In genomic region chr12:100109986-100110696, GRCm38 (mm10) we compare ENCODE assay signal across 8 mouse cellular contexts. TPM values are rescaled to one million over a fixed set of nuclear protein-coding genes. Genes with fewer than 3 reads are reported as not detected.
DNase-seq lines count a peak whose midpoint lies in the region; ATAC-seq and TF ChIP-seq lines count a peak whose summit lies in the region.

Gene Psmc1 (plus strand): TSS chr12:100110154.

- ATAC-seq in erythroblast, adult 5-6 weeks (replicated peaks; ENCODE audit: low FRiP score, poor library complexity, severe bottlenecking): peak; percentile 94
- ATAC-seq in kidney, embryonic 15.5 days (replicated peaks; ENCODE audit: low FRiP score): peak; percentile 80

- H3K79me3 ChIP-seq in C2C12 (ENCODE audit: low read depth): peaks cover 24% of the 10 kb centered on the region

- no peaks in the 10 kb centered on the region for H3K27me3 ChIP-seq in C2C12 (ENCODE audit: control insufficient read depth, insufficient read depth, insufficient read length)
- no peaks in the 10 kb centered on the region for H3K27me3 ChIP-seq in heart, embryonic 10.5 days (ENCODE audit: insufficient read depth, poor library complexity, severe bottlenecking)
- H3K27me3 ChIP-seq in kidney, embryonic 15.5 days: 0 out of 2 replicates have a peak, but pooled peaks cover under 1% of the 10 kb centered on the region
- H3K27me3 ChIP-seq in liver, adult 2 months (ENCODE audit: control insufficient read depth, insufficient read depth, low read length): no peaks in the 10 kb centered on the region
- H3K27me3 ChIP-seq in myocyte (ENCODE audit: control insufficient read depth, insufficient read depth, insufficient read length): no peaks in the 10 kb centered on the region
- H3K27me3 ChIP-seq in splenic B cell, adult 2 months (ENCODE audit: control insufficient read depth, insufficient read depth, low read length, poor library complexity, severe bottlenecking): no peaks in the 10 kb centered on the region

- no peak for TF ChIP-seq CTCF in C2C12 (IDR thresholded peaks at IDR 0.05; ENCODE audit: control insufficient read depth, insufficient read depth, insufficient read length)
- TF ChIP-seq CTCF in liver, adult 2 months (IDR thresholded peaks at IDR 0.05; ENCODE audit: low read depth, low read length): no peak

- TF ChIP-seq POLR2A in liver, adult 2 months (IDR thresholded peaks at IDR 0.05; ENCODE audit: extremely low read depth, insufficient read depth, low read length): peak; percentile 62
- TF ChIP-seq POLR2A in myocyte (IDR thresholded peaks at IDR 0.05; ENCODE audit: insufficient read length, low read depth): peak; percentile 76

- peak within 1 kb of the TSS; percentile 95 for H3K27ac ChIP-seq in heart, embryonic 10.5 days
- peak within 1 kb of the TSS; percentile 93 for H3K27ac ChIP-seq in kidney, embryonic 15.5 days
- H3K27ac ChIP-seq in liver, adult 2 months (replicated peaks; ENCODE audit: insufficient read depth, low read depth, low read length): peak within 1 kb of the TSS; percentile 87

- H3ac ChIP-seq in C2C12 (ENCODE audit: control insufficient read depth, insufficient read length, low read depth): peak within 1 kb of the TSS; percentile 81
- peak within 1 kb of the TSS; percentile 43 for H3ac ChIP-seq in myocyte (ENCODE audit: control insufficient read depth, insufficient read length)

- H3K36me3 ChIP-seq in C2C12 (ENCODE audit: control insufficient read depth, insufficient read depth) (peaks cover 37% of the 10 kb centered on the region), myocyte (ENCODE audit: control insufficient read depth, insufficient read depth) (peaks cover 26% of the 10 kb centered on the region)
- H3K36me3 ChIP-seq in heart, embryonic 10.5 days: peaks cover 35% of the 10 kb centered on the region
- peaks cover 32% of the 10 kb centered on the region for H3K36me3 ChIP-seq in kidney, embryonic 15.5 days
- peaks cover 22% of the 10 kb centered on the region for H3K36me3 ChIP-seq in liver, adult 2 months (ENCODE audit: control insufficient read depth, insufficient read depth, low read length)
- peaks cover 6% of the 10 kb centered on the region; the same call in 1 of the 2 replicates for H3K36me3 ChIP-seq in splenic B cell, adult 2 months (ENCODE audit: control insufficient read depth, insufficient read depth, low read length, poor library complexity, severe bottlenecking)

- peak within 1 kb of the TSS; percentile 96 for H3K9ac ChIP-seq in kidney, embryonic 15.5 days
- H3K9ac ChIP-seq in liver, adult 2 months (ENCODE audit: low read depth, low read length): peak within 1 kb of the TSS; percentile 95

- DNase-seq in brain, adult 2 months (ENCODE audit: low read depth, low spot score): peak; percentile 98
- peak; percentile 94 for DNase-seq in heart, embryonic 10.5 days (ENCODE audit: low spot score)
- peak; percentile 86 for DNase-seq in liver, adult 2 months (ENCODE audit: extremely low read depth, low read depth, low spot score)
- DNase-seq in splenic B cell, adult 2 months (ENCODE audit: low read depth, low spot score): peak; percentile 92

- peaks cover 11% of the 10 kb centered on the region for H3K4me1 ChIP-seq in heart, embryonic 10.5 days
- peaks cover 26% of the 10 kb centered on the region for H3K4me1 ChIP-seq in kidney, embryonic 15.5 days
- peaks cover 6% of the 10 kb centered on the region; the same call in 1 of the 2 replicates for H3K4me1 ChIP-seq in liver, adult 2 months (ENCODE audit: control insufficient read depth, insufficient read depth, low read length)

- H3K4me2 ChIP-seq in kidney, embryonic 15.5 days: peak within 1 kb of the TSS; percentile 81
- peak within 1 kb of the TSS; percentile 92 for H3K4me2 ChIP-seq in myocyte (ENCODE audit: low read depth)

- H3K9me3 ChIP-seq in heart, embryonic 10.5 days: no peaks in the 10 kb centered on the region
- no peaks in the 10 kb centered on the region for H3K9me3 ChIP-seq in kidney, embryonic 15.5 days (replicated peaks)

- H3K79me2 ChIP-seq in C2C12 (ENCODE audit: control insufficient read depth, insufficient read depth) (peaks cover 30% of the 10 kb centered on the region), myocyte (ENCODE audit: control insufficient read depth, insufficient read depth) (peaks cover 21% of the 10 kb centered on the region)
- peaks cover 14% of the 10 kb centered on the region; the same call in 1 of the 2 replicates for H3K79me2 ChIP-seq in liver, adult 2 months (ENCODE audit: control insufficient read depth, insufficient read depth, low read length)

- under 1% methylated on average over 58 of the region's 58 CpGs for WGBS in heart, embryonic 10.5 days
- under 1% methylated on average over 58 of the region's 58 CpGs for WGBS in kidney, embryonic 15.5 days
- WGBS in liver, adult 2 months: under 1% methylated on average over 58 of the region's 58 CpGs

- H3K4me3 ChIP-seq in C2C12 (ENCODE audit: insufficient read depth, poor library complexity, severe bottlenecking) (peak within 1 kb of the TSS; percentile 98), myocyte (peak within 1 kb of the TSS; percentile 70)
- H3K4me3 ChIP-seq in heart, embryonic 10.5 days: peak within 1 kb of the TSS; percentile 87
- peak within 1 kb of the TSS; percentile 94 for H3K4me3 ChIP-seq in kidney, embryonic 15.5 days (replicated peaks)
- H3K4me3 ChIP-seq in liver, adult 2 months (ENCODE audit: insufficient read depth, low read depth, low read length): peak within 1 kb of the TSS; percentile 96

TF ChIP-seq in C2C12, 6 proteins besides CTCF, POLR2A, EP300 and RAD21:
- no peak for TF ChIP-seq MYOD1 (IDR thresholded peaks at IDR 0.05; ENCODE audit: control insufficient read depth, insufficient read length, low read depth)
- peak; percentile 82 for TF ChIP-seq MAX (IDR thresholded peaks at IDR 0.05)
- no peak for TF ChIP-seq CEBPB (IDR thresholded peaks at IDR 0.05; ENCODE audit: low read depth)
TF ChIP-seq in C2C12: peak in this region for 1.

TF ChIP-seq in myocyte, 11 proteins besides CTCF, POLR2A, EP300 and RAD21:
- TF ChIP-seq POLR2AphosphoS2 (IDR thresholded peaks at IDR 0.05; ENCODE audit: insufficient read length, low read depth): peak; percentile 92
- TF ChIP-seq MYOG (IDR thresholded peaks at IDR 0.05; ENCODE audit: control insufficient read depth in 1 of 3, insufficient read depth in 1 of 3, insufficient read length in 2 of 3, low read depth in 2 of 3): no peak
- peak; percentile 70 for TF ChIP-seq MAX (IDR thresholded peaks at IDR 0.05; ENCODE audit: low read depth)
- TF ChIP-seq MYOD1 (IDR thresholded peaks at IDR 0.05; ENCODE audit: control insufficient read depth in 1 of 3, insufficient read length in 2 of 3, low read depth in 2 of 3): no peak
- no peak for TF ChIP-seq USF1 (IDR thresholded peaks at IDR 0.05; ENCODE audit: low read depth)
- TF ChIP-seq CEBPB (IDR thresholded peaks at IDR 0.05; ENCODE audit: insufficient read depth, poor library complexity, severe bottlenecking): no peak
- no peak for TF ChIP-seq E2F4 (IDR thresholded peaks at IDR 0.05; ENCODE audit: insufficient read depth)
- no peak for TF ChIP-seq SRF (IDR thresholded peaks at IDR 0.05; ENCODE audit: control insufficient read depth, insufficient read length, low read depth)
- no peak for TF ChIP-seq TCF3 (IDR thresholded peaks at IDR 0.05; ENCODE audit: insufficient read length, low read depth)
- TF ChIP-seq REST (IDR thresholded peaks at IDR 0.05; ENCODE audit: insufficient read depth, insufficient read length): no peak
- no peak for TF ChIP-seq TCF12 (IDR thresholded peaks at IDR 0.05; ENCODE audit: insufficient read depth, poor library complexity, severe bottlenecking)

RNA-seq across cellular contexts. Expression of gene Psmc1, which starts in this region (rescaled TPM):
- polyA plus RNA-seq in C2C12 (2012; fragmentation: generic; extraction: Trizol): 192 TPM
- 42.6 and 92.4 TPM in 2 replicates for total RNA-seq in erythroblast, adult 5-6 weeks (2015; ENCODE audit: low replicate concordance)
- total RNA-seq in erythroblast, adult 5-6 weeks (2017; ENCODE audit: low replicate concordance): 63.4 and 63.7 TPM in 2 replicates
- polyA plus RNA-seq in heart, embryonic 10.5 days (2016; fragmentation: Nextera tagmentation; extraction: Ambion mirVana): 278 and 309 TPM in 2 replicates
- 302 and 304 TPM in 2 replicates for polyA plus RNA-seq in kidney, embryonic 15.5 days (2015; fragmentation: Nextera tagmentation; extraction: Ambion mirVana)
- total RNA-seq in liver, adult 2 months (2014; rRNA removed): 89.4 and 104 TPM in 2 replicates
- polyA plus RNA-seq in liver, adult 2 months (2012; rRNA removed): 42.8 and 47.3 TPM in 2 replicates
- 201 TPM for polyA plus RNA-seq in myocyte (2012; fragmentation: generic; extraction: Trizol)

Comparison
In these comparisons a context has a peak if more than half of its experiments do, and no peak if none do; other contexts are left out.
1. Peak in every context shown above with its lines: DNase-seq, ATAC-seq, H3K4me3 ChIP-seq and H3K27ac ChIP-seq.